Mouse (Mus musculus): ENCODE data around the gene Cers6. TPM values are rescaled to one million over a fixed set of nuclear protein-coding genes. Genes with fewer than 3 reads are reported as not detected.

Gene Cers6
- polyA plus RNA-seq, 1 experiment from 2014 or later, result 61.2 TPM

GRCm38 (mm10) chr2:68932656-68933055, 71.4 kb downstream of the Cers6 start:
- WGBS, result 71% methylated on average over 4 of the region's 4 CpGs
- Histone ChIP-seq H3K4me1 (peaks cover 2% of the 10 kb centered on the region; the same call in 1 of the 2 replicates), H3K4me3 (no peak overlapping the region), H3K9ac (no peak overlapping the region), H3K27me3 (no peaks in the 10 kb centered on the region), H3K27ac (no peak overlapping the region), H3K9me3 (replicated peaks) (no peaks in the 10 kb centered on the region), H3K4me2 (replicated peaks) (no peak overlapping the region), H3K36me3 (0 out of 2 replicates have a peak, but pooled peaks cover 13% of the 10 kb centered on the region)
- ATAC-seq (ENCODE audit: low FRiP score), result no peak

- H3K4me2 ChIP-seq (replicated peaks), result no peak overlapping the region
- no peak overlapping the region for H3K9ac ChIP-seq
- ATAC-seq (ENCODE audit: low FRiP score), result no peak
- no peak overlapping the region for H3K4me3 ChIP-seq
- peaks cover 2% of the 10 kb centered on the region; the same call in 1 of the 2 replicates for H3K4me1 ChIP-seq
- 0 out of 2 replicates have a peak, but pooled peaks cover 13% of the 10 kb centered on the region for H3K36me3 ChIP-seq
- no peaks in the 10 kb centered on the region for H3K27me3 ChIP-seq
- WGBS, result 87% methylated on average over 6 of the region's 6 CpGs
- no peak overlapping the region for H3K27ac ChIP-seq
- H3K9me3 ChIP-seq (replicated peaks), result no peaks in the 10 kb centered on the region
These were observed 73.4 kb downstream of the Cers6 start for GRCm38 (mm10) chr2:68934651-68935050.

GRCm38 (mm10) chr2:68935721-68936294, 74.6 kb downstream of the Cers6 start:
- WGBS, result 81% methylated on average over 2 of the region's 2 CpGs
- Histone ChIP-seq H3K36me3 (0 out of 2 replicates have a peak, but pooled peaks cover 13% of the 10 kb centered on the region), H3K9ac (no peak overlapping the region), H3K4me2 (replicated peaks) (no peak overlapping the region), H3K4me1 (peaks cover 2% of the 10 kb centered on the region; the same call in 1 of the 2 replicates), H3K9me3 (replicated peaks) (no peaks in the 10 kb centered on the region), H3K27ac (no peak overlapping the region), H3K27me3 (no peaks in the 10 kb centered on the region), H3K4me3 (no peak overlapping the region)
- no peak for ATAC-seq (ENCODE audit: low FRiP score)

- Histone ChIP-seq H3K9ac (no peak overlapping the region), H3K4me2 (replicated peaks) (no peak overlapping the region), H3K27me3 (no peaks in the 10 kb centered on the region), H3K27ac (no peak overlapping the region), H3K4me1 (peaks cover 2% of the 10 kb centered on the region; the same call in 1 of the 2 replicates), H3K36me3 (0 out of 2 replicates have a peak, but pooled peaks cover 13% of the 10 kb centered on the region), H3K4me3 (no peak overlapping the region), H3K9me3 (replicated peaks) (no peaks in the 10 kb centered on the region)
- 93% methylated on average over 4 of the region's 4 CpGs for WGBS
- ATAC-seq (ENCODE audit: low FRiP score), result no peak
These were observed 75.5 kb downstream of the Cers6 start for GRCm38 (mm10) chr2:68936773-68937172.

GRCm38 (mm10) chr2:68937833-68938232, 76.6 kb downstream of the Cers6 start:
- no peak overlapping the region for H3K9ac ChIP-seq
- no peak overlapping the region for H3K27ac ChIP-seq
- WGBS, result 100% methylated on average over 3 of the region's 3 CpGs
- H3K36me3 ChIP-seq, result 0 out of 2 replicates have a peak, but pooled peaks cover 13% of the 10 kb centered on the region
- no peak overlapping the region for H3K4me3 ChIP-seq
- H3K4me1 ChIP-seq, result peaks cover under 1% of the 10 kb centered on the region; the same call in 1 of the 2 replicates
- no peak overlapping the region for H3K4me2 ChIP-seq (replicated peaks)
- no peaks in the 10 kb centered on the region for H3K9me3 ChIP-seq (replicated peaks)
- no peak for ATAC-seq (ENCODE audit: low FRiP score)
- H3K27me3 ChIP-seq, result no peaks in the 10 kb centered on the region

GRCm38 (mm10) chr2:68944898-68945297, 83.7 kb downstream of the Cers6 start:
- Histone ChIP-seq H3K27ac (no peak overlapping the region), H3K27me3 (no peaks in the 10 kb centered on the region), H3K9me3 (replicated peaks) (no peaks in the 10 kb centered on the region), H3K36me3 (peaks cover 5% of the 10 kb centered on the region; the same call in 1 of the 2 replicates), H3K4me1 (no peaks in the 10 kb centered on the region), H3K4me2 (replicated peaks) (no peak overlapping the region), H3K4me3 (no peak overlapping the region), H3K9ac (no peak overlapping the region)
- 85% methylated on average over 2 of the region's 2 CpGs for WGBS
- ATAC-seq (ENCODE audit: low FRiP score), result no peak

- Histone ChIP-seq H3K9ac (no peak overlapping the region), H3K27ac (no peak overlapping the region), H3K4me2 (replicated peaks) (no peak overlapping the region), H3K4me1 (no peaks in the 10 kb centered on the region), H3K27me3 (no peaks in the 10 kb centered on the region), H3K4me3 (no peak overlapping the region), H3K9me3 (replicated peaks) (no peaks in the 10 kb centered on the region), H3K36me3 (peaks cover 9% of the 10 kb centered on the region; the same call in 1 of the 2 replicates)
- WGBS, result 49% methylated on average over 2 of the region's 2 CpGs
- no peak for ATAC-seq (ENCODE audit: low FRiP score)
These were observed 84.7 kb downstream of the Cers6 start for GRCm38 (mm10) chr2:68945976-68946375.

- Histone ChIP-seq H3K4me3 (no peak overlapping the region), H3K4me1 (no peaks in the 10 kb centered on the region), H3K9me3 (replicated peaks) (no peaks in the 10 kb centered on the region; the same call in 1 of the 2 replicates), H3K4me2 (replicated peaks) (no peak overlapping the region), H3K27me3 (no peaks in the 10 kb centered on the region), H3K9ac (no peak overlapping the region), H3K27ac (no peak overlapping the region), H3K36me3 (peaks cover 14% of the 10 kb centered on the region)
- no peak for ATAC-seq (ENCODE audit: low FRiP score)
- 87% methylated on average over 5 of the region's 5 CpGs for WGBS
These were observed 85.6 kb downstream of the Cers6 start for GRCm38 (mm10) chr2:68946819-68947218.

- no peak overlapping the region for H3K27ac ChIP-seq
- H3K4me2 ChIP-seq (replicated peaks), result no peak overlapping the region
- no peaks in the 10 kb centered on the region; the same call in 1 of the 2 replicates for H3K9me3 ChIP-seq (replicated peaks)
- ATAC-seq (ENCODE audit: low FRiP score), result no peak
- WGBS, result 92% methylated on average over 2 of the region's 2 CpGs
- H3K4me3 ChIP-seq, result no peak overlapping the region
- H3K4me1 ChIP-seq, result no peaks in the 10 kb centered on the region
- H3K36me3 ChIP-seq, result peaks cover 15% of the 10 kb centered on the region
- H3K27me3 ChIP-seq, result no peaks in the 10 kb centered on the region
- H3K9ac ChIP-seq, result no peak overlapping the region
These were observed 87.9 kb downstream of the Cers6 start for GRCm38 (mm10) chr2:68949137-68949536.

GRCm38 (mm10) chr2:68949728-68950127, 88.5 kb downstream of the Cers6 start:
- Histone ChIP-seq H3K27ac (no peak overlapping the region), H3K4me3 (no peak overlapping the region), H3K9ac (no peak overlapping the region), H3K27me3 (no peaks in the 10 kb centered on the region), H3K4me2 (replicated peaks) (no peak overlapping the region), H3K9me3 (replicated peaks) (no peaks in the 10 kb centered on the region; the same call in 1 of the 2 replicates), H3K4me1 (no peaks in the 10 kb centered on the region), H3K36me3 (peaks cover 15% of the 10 kb centered on the region)
- 93% methylated on average over 5 of the region's 5 CpGs for WGBS
- ATAC-seq (ENCODE audit: low FRiP score), result no peak

GRCm38 (mm10) chr2:68951706-68952105, 90.5 kb downstream of the Cers6 start:
- H3K27ac ChIP-seq, result no peak overlapping the region
- ATAC-seq (ENCODE audit: low FRiP score), result no peak
- 0 out of 2 replicates have a peak, but pooled peaks cover under 1% of the 10 kb centered on the region for H3K4me1 ChIP-seq
- H3K27me3 ChIP-seq, result no peaks in the 10 kb centered on the region
- no peak overlapping the region for H3K9ac ChIP-seq
- WGBS, result 94% methylated on average over 3 of the region's 3 CpGs
- no peaks in the 10 kb centered on the region; the same call in 1 of the 2 replicates for H3K9me3 ChIP-seq (replicated peaks)
- H3K4me3 ChIP-seq, result no peak overlapping the region
- peaks cover 15% of the 10 kb centered on the region for H3K36me3 ChIP-seq
- no peak overlapping the region for H3K4me2 ChIP-seq (replicated peaks)

GRCm38 (mm10) chr2:68953688-68954087, 92.4 kb downstream of the Cers6 start:
- 73% methylated on average over 2 of the region's 2 CpGs for WGBS
- Histone ChIP-seq H3K27ac (no peak overlapping the region), H3K9me3 (replicated peaks) (no peaks in the 10 kb centered on the region; the same call in 1 of the 2 replicates), H3K4me1 (0 out of 2 replicates have a peak, but pooled peaks cover 7% of the 10 kb centered on the region), H3K4me3 (no peak overlapping the region), H3K9ac (no peak overlapping the region), H3K27me3 (no peaks in the 10 kb centered on the region), H3K4me2 (replicated peaks) (no peak overlapping the region), H3K36me3 (peaks cover 13% of the 10 kb centered on the region)
- no peak for ATAC-seq (ENCODE audit: low FRiP score)

GRCm38 (mm10) chr2:68955496-68955895, 94.3 kb downstream of the Cers6 start:
- Histone ChIP-seq H3K9ac (no peak overlapping the region), H3K27me3 (no peaks in the 10 kb centered on the region), H3K4me2 (replicated peaks) (no peak overlapping the region), H3K27ac (no peak overlapping the region), H3K36me3 (peaks cover 6% of the 10 kb centered on the region; the same call in 1 of the 2 replicates), H3K4me3 (no peak overlapping the region), H3K4me1 (0 out of 2 replicates have a peak, but pooled peaks cover 7% of the 10 kb centered on the region), H3K9me3 (replicated peaks) (no peaks in the 10 kb centered on the region; the same call in 1 of the 2 replicates)
- 92% methylated on average over 2 of the region's 2 CpGs for WGBS
- ATAC-seq (ENCODE audit: low FRiP score), result no peak

Measured in hindbrain, embryonic 12.5 days (tissue).